Mouse (Mus musculus) erythroblast, embryonic 14.5 days (primary cell): ENCODE measurements around the gene Arhgap15.

Source experiments
- GATA1 ChIP-seq: IDR thresholded peaks from 2 replicates; pipeline ENCODE4 v1.6.1; 2012; ENCODE audit warnings: low read length, inconsistent platforms, mixed read lengths
- TAL1 ChIP-seq: IDR thresholded peaks from 3 replicates; pipeline ENCODE4 v1.6.1; 2012; ENCODE audit warnings: low read length, inconsistent platforms, mixed read lengths

GRCm38 (mm10) chr2:44065067-44065466 is 316.4 kb downstream of the Arhgap15 start:
- TF ChIP-seq GATA1 (no peak), TAL1 (no peak)
